Mouse (Mus musculus): ENCODE measurements around the gene Crp. TPM values are rescaled to one million over a fixed set of nuclear protein-coding genes. Genes with fewer than 3 reads are reported as not detected.

Crp gene
- total and polyA plus RNA-seq, 2 experiments from 2014 or later = not detected

GRCm38 (mm10) chr1:172701381-172701780 lies 3.5 kb downstream of the Crp start:
- Histone ChIP-seq H3K4me2 (ENCODE audit: low read depth, low read length) (no peak overlapping the region), H3K4me3 (ENCODE audit: low read depth, low read length) (no peak overlapping the region), H3K27ac (ENCODE audit: low read depth) (no peak overlapping the region), H3K9ac (replicated peaks; ENCODE audit: low read depth, low read length) (no peak overlapping the region), H3K9me3 (replicated peaks; ENCODE audit: control insufficient read depth, low read length) (no peaks in the 10 kb centered on the region), H3K27me3 (ENCODE audit: control insufficient read depth, insufficient read depth, low read length) (no peaks in the 10 kb centered on the region), H3K4me1 (ENCODE audit: control insufficient read depth, insufficient read depth) (no peaks in the 10 kb centered on the region), H3K36me3 (replicated peaks; ENCODE audit: control insufficient read depth, insufficient read depth, low read length) (no peaks in the 10 kb centered on the region)
- TF ChIP-seq CTCF (IDR thresholded peaks at IDR 0.05; ENCODE audit: low read depth) = no peak
- no peak for TF ChIP-seq EP300 (IDR thresholded peaks at IDR 0.05; ENCODE audit: low read depth)
- ATAC-seq (ENCODE audit: insufficient read depth, low read depth) (no peak), DNase-seq (ENCODE audit: low spot score) (no peak)
- 76% methylated on average over 2 of the region's 2 CpGs for WGBS

DNA sequence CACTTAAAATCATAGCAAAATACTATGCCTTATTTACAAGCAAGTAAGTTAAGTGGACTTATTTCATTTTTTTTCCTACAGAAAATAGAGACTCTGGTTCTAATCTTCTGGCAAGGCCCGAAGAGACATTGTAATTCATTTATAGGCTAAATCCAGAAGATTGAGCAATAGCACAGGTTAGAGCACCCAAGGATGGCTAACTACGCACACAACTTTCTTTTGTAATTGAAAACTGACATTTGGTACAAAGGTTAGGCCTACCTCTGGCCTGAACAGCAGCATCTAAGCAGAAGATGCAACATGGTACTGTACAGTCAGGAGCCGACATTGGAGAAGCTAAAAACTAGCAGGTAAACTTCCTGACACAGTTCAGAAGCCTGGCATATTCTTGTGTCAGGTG lies 4.0 kb downstream of the Crp start:
- no peak overlapping the region for H3K4me2 ChIP-seq (ENCODE audit: low read depth, low read length)
- H3K4me1 ChIP-seq (ENCODE audit: control insufficient read depth, insufficient read depth) = no peaks in the 10 kb centered on the region
- no peak overlapping the region for H3K4me3 ChIP-seq (ENCODE audit: low read depth, low read length)
- TF ChIP-seq EP300 (IDR thresholded peaks at IDR 0.05; ENCODE audit: low read depth) (no peak), CTCF (IDR thresholded peaks at IDR 0.05; ENCODE audit: low read depth) (no peak)
- H3K9ac ChIP-seq (replicated peaks; ENCODE audit: low read depth, low read length) = no peak overlapping the region
- no peaks in the 10 kb centered on the region for H3K36me3 ChIP-seq (replicated peaks; ENCODE audit: control insufficient read depth, insufficient read depth, low read length)
- DNase-seq (ENCODE audit: low spot score) = no peak
- WGBS = 79% methylated on average over 3 of the region's 3 CpGs
- ATAC-seq (ENCODE audit: insufficient read depth, low read depth) = no peak
- H3K27ac ChIP-seq (ENCODE audit: low read depth) = no peak overlapping the region
- H3K9me3 ChIP-seq (replicated peaks; ENCODE audit: control insufficient read depth, low read length) = no peaks in the 10 kb centered on the region
- H3K27me3 ChIP-seq (ENCODE audit: control insufficient read depth, insufficient read depth, low read length) = no peaks in the 10 kb centered on the region

GRCm38 (mm10) chr1:172704769-172705168 lies 6.9 kb downstream of the Crp start:
- DNase-seq (ENCODE audit: low spot score) (no peak), ATAC-seq (ENCODE audit: insufficient read depth, low read depth) (no peak)
- H3K36me3 ChIP-seq (replicated peaks; ENCODE audit: control insufficient read depth, insufficient read depth, low read length) = no peaks in the 10 kb centered on the region
- H3K4me3 ChIP-seq (ENCODE audit: low read depth, low read length) = no peak overlapping the region
- TF ChIP-seq CTCF (IDR thresholded peaks at IDR 0.05; ENCODE audit: low read depth) (no peak), EP300 (IDR thresholded peaks at IDR 0.05; ENCODE audit: low read depth) (no peak)
- H3K27ac ChIP-seq (ENCODE audit: low read depth) = no peak overlapping the region
- WGBS = 58% methylated on average over 4 of the region's 4 CpGs
- no peaks in the 10 kb centered on the region for H3K4me1 ChIP-seq (ENCODE audit: control insufficient read depth, insufficient read depth)
- no peak overlapping the region for H3K4me2 ChIP-seq (ENCODE audit: low read depth, low read length)
- H3K9ac ChIP-seq (replicated peaks; ENCODE audit: low read depth, low read length) = no peak overlapping the region
- H3K27me3 ChIP-seq (ENCODE audit: control insufficient read depth, insufficient read depth, low read length) = no peaks in the 10 kb centered on the region
- no peaks in the 10 kb centered on the region for H3K9me3 ChIP-seq (replicated peaks; ENCODE audit: control insufficient read depth, low read length)

DNA sequence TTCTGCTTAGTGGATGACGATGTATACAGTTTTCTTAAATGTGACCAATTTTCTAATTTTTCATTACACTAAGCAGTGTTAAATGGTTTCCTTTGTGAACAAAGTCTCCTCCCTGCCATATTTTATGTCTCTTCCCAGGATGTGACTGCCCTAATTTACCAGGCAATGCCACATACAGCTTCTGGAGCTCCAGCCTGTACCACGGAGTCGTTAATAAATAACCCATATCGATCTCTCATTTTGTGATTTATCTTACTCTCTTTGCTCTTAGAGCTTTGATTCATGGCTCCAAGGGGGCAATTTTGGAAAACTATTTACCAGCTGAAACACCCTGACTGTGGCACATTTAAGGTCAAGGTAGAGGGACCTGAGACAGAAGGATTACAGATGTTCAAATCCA lies 8.4 kb downstream of the Crp start:
- TF ChIP-seq EP300 (IDR thresholded peaks at IDR 0.05; ENCODE audit: low read depth) (no peak), CTCF (IDR thresholded peaks at IDR 0.05; ENCODE audit: low read depth) (no peak)
- ATAC-seq (ENCODE audit: insufficient read depth, low read depth) = no peak

DNA sequence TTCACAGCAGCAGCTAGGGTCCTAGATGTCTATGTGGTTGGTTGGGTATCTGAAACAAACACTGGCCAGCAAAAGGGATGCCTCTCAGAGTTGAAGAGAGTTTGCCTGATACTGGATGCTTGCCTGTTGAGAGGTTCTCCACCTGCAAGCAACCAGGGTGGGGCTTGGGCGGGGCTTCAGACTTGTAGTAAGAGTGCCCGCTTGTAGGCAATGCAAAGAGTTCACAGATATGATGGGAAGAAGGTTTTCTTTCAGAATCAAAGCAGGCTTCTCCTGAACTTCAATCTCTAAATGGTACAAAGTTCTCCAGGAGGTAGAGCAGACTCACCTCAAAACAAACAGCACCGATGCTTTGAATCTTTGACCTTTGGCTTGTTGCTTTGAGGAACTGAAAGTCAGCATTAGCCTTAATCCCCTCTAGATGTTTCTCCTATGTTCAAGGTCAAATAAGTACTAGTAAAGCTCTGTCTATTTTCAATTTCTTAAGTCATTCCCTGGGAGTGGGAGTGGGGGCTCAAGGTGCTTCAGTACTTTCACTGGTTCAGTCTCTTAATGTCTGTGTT lies 12.0 kb downstream of the Crp start:
- H3K4me1 ChIP-seq (ENCODE audit: control insufficient read depth, insufficient read depth) = no peaks in the 10 kb centered on the region
- no peaks in the 10 kb centered on the region for H3K27me3 ChIP-seq (ENCODE audit: control insufficient read depth, insufficient read depth, low read length)
- no peaks in the 10 kb centered on the region for H3K36me3 ChIP-seq (replicated peaks; ENCODE audit: control insufficient read depth, insufficient read depth, low read length)
- no peak for DNase-seq (ENCODE audit: low spot score)
- no peak overlapping the region for H3K27ac ChIP-seq (ENCODE audit: low read depth)
- no peak overlapping the region for H3K4me3 ChIP-seq (ENCODE audit: low read depth, low read length)
- TF ChIP-seq CTCF (IDR thresholded peaks at IDR 0.05; ENCODE audit: low read depth) (no peak), EP300 (IDR thresholded peaks at IDR 0.05; ENCODE audit: low read depth) (no peak)
- ATAC-seq (ENCODE audit: insufficient read depth, low read depth) = no peak
- H3K9me3 ChIP-seq (replicated peaks; ENCODE audit: control insufficient read depth, low read length) = no peaks in the 10 kb centered on the region
- H3K9ac ChIP-seq (replicated peaks; ENCODE audit: low read depth, low read length) = no peak overlapping the region
- H3K4me2 ChIP-seq (ENCODE audit: low read depth, low read length) = no peak overlapping the region
- 83% methylated on average over 3 of the region's 3 CpGs for WGBS

More for the DNA sequence above, 8.4 kb downstream of the Crp start:
- no peak overlapping the region for H3K27ac ChIP-seq (ENCODE audit: low read depth)
- H3K9ac ChIP-seq (replicated peaks; ENCODE audit: low read depth, low read length) = no peak overlapping the region
- no peaks in the 10 kb centered on the region for H3K4me1 ChIP-seq (ENCODE audit: control insufficient read depth, insufficient read depth)
- H3K4me3 ChIP-seq (ENCODE audit: low read depth, low read length) = no peak overlapping the region
- 86% methylated on average over 4 of the region's 4 CpGs for WGBS
- no peaks in the 10 kb centered on the region for H3K36me3 ChIP-seq (replicated peaks; ENCODE audit: control insufficient read depth, insufficient read depth, low read length)
- no peaks in the 10 kb centered on the region for H3K9me3 ChIP-seq (replicated peaks; ENCODE audit: control insufficient read depth, low read length)
- H3K27me3 ChIP-seq (ENCODE audit: control insufficient read depth, insufficient read depth, low read length) = no peaks in the 10 kb centered on the region
- H3K4me2 ChIP-seq (ENCODE audit: low read depth, low read length) = no peak overlapping the region
- DNase-seq (ENCODE audit: low spot score) = no peak

DNA sequence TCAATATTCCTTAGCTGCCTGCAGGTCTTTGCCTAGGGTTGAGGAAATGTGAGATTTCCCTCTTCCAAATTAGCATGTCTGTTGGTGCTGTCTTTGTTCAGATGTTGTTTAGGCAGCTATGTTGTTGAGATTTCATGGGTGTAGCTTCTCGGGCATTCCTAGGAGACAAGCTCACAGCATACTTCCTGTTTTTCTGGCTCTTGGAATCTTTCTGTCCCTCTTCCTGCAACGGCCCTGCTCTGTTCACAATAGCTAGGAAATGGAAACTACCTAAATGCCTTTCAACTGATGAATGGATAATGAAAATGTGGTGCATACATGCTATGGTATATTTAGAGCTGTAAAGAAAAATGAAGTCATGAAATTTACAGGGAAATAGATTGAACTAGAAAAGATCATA lies 13.5 kb downstream of the Crp start:
- Histone ChIP-seq H3K4me1 (ENCODE audit: control insufficient read depth, insufficient read depth) (no peaks in the 10 kb centered on the region), H3K9ac (replicated peaks; ENCODE audit: low read depth, low read length) (no peak overlapping the region), H3K4me2 (ENCODE audit: low read depth, low read length) (no peak overlapping the region), H3K4me3 (ENCODE audit: low read depth, low read length) (no peak overlapping the region), H3K27ac (ENCODE audit: low read depth) (peak overlapping the region; percentile 80), H3K36me3 (replicated peaks; ENCODE audit: control insufficient read depth, insufficient read depth, low read length) (no peaks in the 10 kb centered on the region), H3K9me3 (replicated peaks; ENCODE audit: control insufficient read depth, low read length) (no peaks in the 10 kb centered on the region), H3K27me3 (ENCODE audit: control insufficient read depth, insufficient read depth, low read length) (no peaks in the 10 kb centered on the region)
- 0 out of 2 replicates have a peak, but pooled peaks have one; percentile 49 for ATAC-seq (ENCODE audit: insufficient read depth, low read depth)
- WGBS = 45% methylated on average over 2 of the region's 2 CpGs
- TF ChIP-seq EP300 (IDR thresholded peaks at IDR 0.05; ENCODE audit: low read depth) = no peak
- TF ChIP-seq CTCF (IDR thresholded peaks at IDR 0.05; ENCODE audit: low read depth) = no peak
- DNase-seq (ENCODE audit: low spot score) = peak; percentile 25

All from heart, postnatal 0 days (tissue).